Mouse (Mus musculus): ENCODE data around the gene Gimap8.
"Not testable (repeated sequence)": the region's sequence is repeated elsewhere in the genome, so short reads cannot be mapped to it uniquely, and the experiment has no call there.

Gimap8 gene

GRCm38 (mm10) chr6:48646995-48647394 lies at the start of gene Gimap8:
Gimap8 (plus strand) TSS chr6:48647234.
- H3K36me3 ChIP-seq (ENCODE audit: control insufficient read depth, insufficient read depth, low read length, poor library complexity, severe bottlenecking): peaks cover 5% of the 10 kb centered on the region; the same call in 1 of the 2 replicates
- H3K27me3 ChIP-seq (ENCODE audit: control insufficient read depth, insufficient read depth, low read length, poor library complexity, severe bottlenecking): no peaks in the 10 kb centered on the region
- peak; percentile 92 for DNase-seq (ENCODE audit: low read depth, low spot score)

- Histone ChIP-seq H3K36me3 (ENCODE audit: control insufficient read depth, insufficient read depth, low read length, poor library complexity, severe bottlenecking) (no peaks in the 10 kb centered on the region), H3K27me3 (ENCODE audit: control insufficient read depth, insufficient read depth, low read length, poor library complexity, severe bottlenecking) (no peaks in the 10 kb centered on the region)
- no peak for DNase-seq (ENCODE audit: low read depth, low spot score)
Measured at GRCm38 (mm10) chr6:48600594-48600993, 46.4 kb upstream of the Gimap8 start.

GRCm38 (mm10) chr6:48601271-48602079 lies 45.6 kb upstream of the Gimap8 start, which contains the start of gene Zfp775:
Zfp775 (plus strand) TSS chr6:48602063.
- no peaks in the 10 kb centered on the region for H3K36me3 ChIP-seq (ENCODE audit: control insufficient read depth, insufficient read depth, low read length, poor library complexity, severe bottlenecking)
- peak; percentile 93 for DNase-seq (ENCODE audit: low read depth, low spot score)
- H3K27me3 ChIP-seq (ENCODE audit: control insufficient read depth, insufficient read depth, low read length, poor library complexity, severe bottlenecking): no peaks in the 10 kb centered on the region

GRCm38 (mm10) chr6:48602080-48602741 lies 44.8 kb upstream of the Gimap8 start:
- Histone ChIP-seq H3K27me3 (ENCODE audit: control insufficient read depth, insufficient read depth, low read length, poor library complexity, severe bottlenecking) (no peaks in the 10 kb centered on the region), H3K36me3 (ENCODE audit: control insufficient read depth, insufficient read depth, low read length, poor library complexity, severe bottlenecking) (no peaks in the 10 kb centered on the region)
- DNase-seq (ENCODE audit: low read depth, low spot score): no peak

- H3K36me3 ChIP-seq (ENCODE audit: control insufficient read depth, insufficient read depth, low read length, poor library complexity, severe bottlenecking): no peaks in the 10 kb centered on the region; the same call in 1 of the 2 replicates
- no peak for DNase-seq (ENCODE audit: low read depth, low spot score)
- H3K27me3 ChIP-seq (ENCODE audit: control insufficient read depth, insufficient read depth, low read length, poor library complexity, severe bottlenecking): no peaks in the 10 kb centered on the region
Measured at GRCm38 (mm10) chr6:48608124-48608523, 38.9 kb upstream of the Gimap8 start.

GRCm38 (mm10) chr6:48609512-48609911 lies 37.5 kb upstream of the Gimap8 start:
- H3K27me3 ChIP-seq (ENCODE audit: control insufficient read depth, insufficient read depth, low read length, poor library complexity, severe bottlenecking): no peaks in the 10 kb centered on the region
- no peak for DNase-seq (ENCODE audit: low read depth, low spot score)
- peaks cover 1% of the 10 kb centered on the region; the same call in 1 of the 2 replicates for H3K36me3 ChIP-seq (ENCODE audit: control insufficient read depth, insufficient read depth, low read length, poor library complexity, severe bottlenecking)

- Histone ChIP-seq H3K27me3 (ENCODE audit: control insufficient read depth, insufficient read depth, low read length, poor library complexity, severe bottlenecking) (no peaks in the 10 kb centered on the region), H3K36me3 (ENCODE audit: control insufficient read depth, insufficient read depth, low read length, poor library complexity, severe bottlenecking) (peaks cover 1% of the 10 kb centered on the region; the same call in 1 of the 2 replicates)
- DNase-seq (ENCODE audit: low read depth, low spot score): no peak
Measured at GRCm38 (mm10) chr6:48610657-48611056, 36.4 kb upstream of the Gimap8 start.

- DNase-seq (ENCODE audit: low read depth, low spot score): no peak
- Histone ChIP-seq H3K36me3 (ENCODE audit: control insufficient read depth, insufficient read depth, low read length, poor library complexity, severe bottlenecking) (peaks cover 1% of the 10 kb centered on the region; the same call in 1 of the 2 replicates), H3K27me3 (ENCODE audit: control insufficient read depth, insufficient read depth, low read length, poor library complexity, severe bottlenecking) (no peaks in the 10 kb centered on the region)
Measured at GRCm38 (mm10) chr6:48613464-48613863, 33.6 kb upstream of the Gimap8 start.

- DNase-seq (ENCODE audit: low read depth, low spot score): no peak
- Histone ChIP-seq H3K27me3 (ENCODE audit: control insufficient read depth, insufficient read depth, low read length, poor library complexity, severe bottlenecking) (no peaks in the 10 kb centered on the region), H3K36me3 (ENCODE audit: control insufficient read depth, insufficient read depth, low read length, poor library complexity, severe bottlenecking) (peaks cover 1% of the 10 kb centered on the region; the same call in 1 of the 2 replicates)
Measured at GRCm38 (mm10) chr6:48614756-48615155, 32.3 kb upstream of the Gimap8 start.

GRCm38 (mm10) chr6:48620031-48620430 lies 27.0 kb upstream of the Gimap8 start:
- no peaks in the 10 kb centered on the region for H3K27me3 ChIP-seq (ENCODE audit: control insufficient read depth, insufficient read depth, low read length, poor library complexity, severe bottlenecking)
- no peak for DNase-seq (ENCODE audit: low read depth, low spot score)
- H3K36me3 ChIP-seq (ENCODE audit: control insufficient read depth, insufficient read depth, low read length, poor library complexity, severe bottlenecking): 0 out of 2 replicates have a peak, but pooled peaks cover 2% of the 10 kb centered on the region

- not testable (repeated sequence) for H3K27me3 ChIP-seq (ENCODE audit: control insufficient read depth, insufficient read depth, low read length, poor library complexity, severe bottlenecking); DNase-seq (ENCODE audit: low read depth, low spot score); H3K36me3 ChIP-seq (ENCODE audit: control insufficient read depth, insufficient read depth, low read length, poor library complexity, severe bottlenecking)
Measured at GRCm38 (mm10) chr6:48622186-48622843, 24.7 kb upstream of the Gimap8 start.

GRCm38 (mm10) chr6:48623460-48623859 lies 23.6 kb upstream of the Gimap8 start:
- 0 out of 2 replicates have a peak, but pooled peaks cover 2% of the 10 kb centered on the region for H3K36me3 ChIP-seq (ENCODE audit: control insufficient read depth, insufficient read depth, low read length, poor library complexity, severe bottlenecking)
- H3K27me3 ChIP-seq (ENCODE audit: control insufficient read depth, insufficient read depth, low read length, poor library complexity, severe bottlenecking): no peaks in the 10 kb centered on the region
- no peak for DNase-seq (ENCODE audit: low read depth, low spot score)

GRCm38 (mm10) chr6:48626464-48626863 lies 20.6 kb upstream of the Gimap8 start, which contains the start of gene AI854703:
AI854703 (plus strand) TSS chr6:48626764.
- Histone ChIP-seq H3K36me3 (ENCODE audit: control insufficient read depth, insufficient read depth, low read length, poor library complexity, severe bottlenecking) (no peaks in the 10 kb centered on the region), H3K27me3 (ENCODE audit: control insufficient read depth, insufficient read depth, low read length, poor library complexity, severe bottlenecking) (no peaks in the 10 kb centered on the region)
- DNase-seq (ENCODE audit: low read depth, low spot score): no peak

- no peaks in the 10 kb centered on the region for H3K36me3 ChIP-seq (ENCODE audit: control insufficient read depth, insufficient read depth, low read length, poor library complexity, severe bottlenecking)
- DNase-seq (ENCODE audit: low read depth, low spot score): peak; percentile 43
- H3K27me3 ChIP-seq (ENCODE audit: control insufficient read depth, insufficient read depth, low read length, poor library complexity, severe bottlenecking): no peaks in the 10 kb centered on the region
Measured at GRCm38 (mm10) chr6:48626984-48627383, 20.1 kb upstream of the Gimap8 start.
